Mouse (Mus musculus): ENCODE data around the gene Nkain2. TPM values are rescaled to one million over a fixed set of nuclear protein-coding genes. Genes with fewer than 3 reads are reported as not detected.

Nkain2 gene
- total and polyA plus RNA-seq, 2 experiments from 2014 or later: 12.8 to 33.4 TPM

GRCm38 (mm10) chr10:32696661-32697060 is 193.6 kb downstream of the Nkain2 start:
- Histone ChIP-seq H3K4me3 (ENCODE audit: low read length) (no peak overlapping the region), H3K27ac (no peak overlapping the region), H3K4me1 (ENCODE audit: insufficient read depth, low read length) (no peaks in the 10 kb centered on the region), H3K4me2 (ENCODE audit: low read depth, low read length) (no peak overlapping the region), H3K9ac (replicated peaks; ENCODE audit: low read length) (no peak overlapping the region), H3K36me3 (ENCODE audit: insufficient read depth, low read length) (no peaks in the 10 kb centered on the region), H3K9me3 (ENCODE audit: low read length) (no peaks in the 10 kb centered on the region), H3K27me3 (ENCODE audit: insufficient read depth, low read length) (no peaks in the 10 kb centered on the region)
- WGBS: 82% methylated on average over 2 of the region's 2 CpGs
- no peak for TF ChIP-seq CTCF (IDR thresholded peaks at IDR 0.05; ENCODE audit: low read depth)
- DNase-seq (ENCODE audit: low spot score) (no peak), ATAC-seq (no peak)

GRCm38 (mm10) chr10:32684548-32684947 is 205.7 kb downstream of the Nkain2 start:
- H3K27me3 ChIP-seq (ENCODE audit: insufficient read depth, low read length): no peaks in the 10 kb centered on the region
- H3K36me3 ChIP-seq (ENCODE audit: insufficient read depth, low read length): no peaks in the 10 kb centered on the region
- H3K4me3 ChIP-seq (ENCODE audit: low read length): no peak overlapping the region
- H3K27ac ChIP-seq: no peak overlapping the region
- no peaks in the 10 kb centered on the region for H3K4me1 ChIP-seq (ENCODE audit: insufficient read depth, low read length)
- H3K9ac ChIP-seq (replicated peaks; ENCODE audit: low read length): no peak overlapping the region
- no peaks in the 10 kb centered on the region for H3K9me3 ChIP-seq (ENCODE audit: low read length)
- ATAC-seq (no peak), DNase-seq (ENCODE audit: low spot score) (no peak)
- no peak overlapping the region for H3K4me2 ChIP-seq (ENCODE audit: low read depth, low read length)
- no peak for TF ChIP-seq CTCF (IDR thresholded peaks at IDR 0.05; ENCODE audit: low read depth)

- H3K27ac ChIP-seq: no peak overlapping the region
- H3K9ac ChIP-seq (replicated peaks; ENCODE audit: low read length): no peak overlapping the region
- H3K36me3 ChIP-seq (ENCODE audit: insufficient read depth, low read length): no peaks in the 10 kb centered on the region
- H3K4me2 ChIP-seq (ENCODE audit: low read depth, low read length): no peak overlapping the region
- H3K9me3 ChIP-seq (ENCODE audit: low read length): no peaks in the 10 kb centered on the region
- ATAC-seq (no peak), DNase-seq (ENCODE audit: low spot score) (no peak)
- no peak for TF ChIP-seq CTCF (IDR thresholded peaks at IDR 0.05; ENCODE audit: low read depth)
- no peaks in the 10 kb centered on the region for H3K4me1 ChIP-seq (ENCODE audit: insufficient read depth, low read length)
- no peak overlapping the region for H3K4me3 ChIP-seq (ENCODE audit: low read length)
- WGBS: 68% methylated on average over 3 of the region's 3 CpGs
- no peaks in the 10 kb centered on the region for H3K27me3 ChIP-seq (ENCODE audit: insufficient read depth, low read length)
Measured at GRCm38 (mm10) chr10:32640256-32640655, 250.0 kb downstream of the Nkain2 start.

GRCm38 (mm10) chr10:32639173-32639572 is 251.1 kb downstream of the Nkain2 start:
- no peaks in the 10 kb centered on the region for H3K9me3 ChIP-seq (ENCODE audit: low read length)
- no peak for DNase-seq (ENCODE audit: low spot score)

GRCm38 (mm10) chr10:32631043-32631442 is 259.2 kb downstream of the Nkain2 start:
- 87% methylated on average over 2 of the region's 2 CpGs for WGBS
- H3K4me3 ChIP-seq (ENCODE audit: low read length): no peak overlapping the region
- H3K27me3 ChIP-seq (ENCODE audit: insufficient read depth, low read length): no peaks in the 10 kb centered on the region
- no peaks in the 10 kb centered on the region for H3K9me3 ChIP-seq (ENCODE audit: low read length)
- no peak overlapping the region for H3K27ac ChIP-seq
- H3K4me2 ChIP-seq (ENCODE audit: low read depth, low read length): no peak overlapping the region
- no peaks in the 10 kb centered on the region for H3K4me1 ChIP-seq (ENCODE audit: insufficient read depth, low read length)
- no peak for DNase-seq (ENCODE audit: low spot score)
- no peaks in the 10 kb centered on the region for H3K36me3 ChIP-seq (ENCODE audit: insufficient read depth, low read length)
- no peak overlapping the region for H3K9ac ChIP-seq (replicated peaks; ENCODE audit: low read length)
- ATAC-seq: no peak
- no peak for TF ChIP-seq CTCF (IDR thresholded peaks at IDR 0.05; ENCODE audit: low read depth)

More at GRCm38 (mm10) chr10:32639173-32639572, 251.1 kb downstream of the Nkain2 start:
- Histone ChIP-seq H3K36me3 (ENCODE audit: insufficient read depth, low read length) (no peaks in the 10 kb centered on the region), H3K9ac (replicated peaks; ENCODE audit: low read length) (no peak overlapping the region), H3K4me1 (ENCODE audit: insufficient read depth, low read length) (no peaks in the 10 kb centered on the region), H3K27me3 (ENCODE audit: insufficient read depth, low read length) (no peaks in the 10 kb centered on the region), H3K4me3 (ENCODE audit: low read length) (no peak overlapping the region), H3K4me2 (ENCODE audit: low read depth, low read length) (no peak overlapping the region), H3K27ac (no peak overlapping the region)
- TF ChIP-seq CTCF (IDR thresholded peaks at IDR 0.05; ENCODE audit: low read depth): no peak
- ATAC-seq: no peak

- no peak overlapping the region for H3K4me2 ChIP-seq (ENCODE audit: low read depth, low read length)
- no peaks in the 10 kb centered on the region for H3K36me3 ChIP-seq (ENCODE audit: insufficient read depth, low read length)
- no peaks in the 10 kb centered on the region for H3K4me1 ChIP-seq (ENCODE audit: insufficient read depth, low read length)
- no peaks in the 10 kb centered on the region for H3K9me3 ChIP-seq (ENCODE audit: low read length)
- peak; percentile 10 for DNase-seq (ENCODE audit: low spot score)
- H3K9ac ChIP-seq (replicated peaks; ENCODE audit: low read length): no peak overlapping the region
- no peak for TF ChIP-seq CTCF (IDR thresholded peaks at IDR 0.05; ENCODE audit: low read depth)
- peak; percentile 43; the same call in 1 of the 2 replicates for ATAC-seq
- no peaks in the 10 kb centered on the region for H3K27me3 ChIP-seq (ENCODE audit: insufficient read depth, low read length)
- no peak overlapping the region for H3K27ac ChIP-seq
- no peak overlapping the region for H3K4me3 ChIP-seq (ENCODE audit: low read length)
Measured at GRCm38 (mm10) chr10:32604448-32604847, 285.8 kb downstream of the Nkain2 start.

- Histone ChIP-seq H3K27ac (no peak overlapping the region), H3K4me2 (ENCODE audit: low read depth, low read length) (no peak overlapping the region), H3K4me1 (ENCODE audit: insufficient read depth, low read length) (no peaks in the 10 kb centered on the region), H3K9ac (replicated peaks; ENCODE audit: low read length) (no peak overlapping the region), H3K36me3 (ENCODE audit: insufficient read depth, low read length) (no peaks in the 10 kb centered on the region), H3K27me3 (ENCODE audit: insufficient read depth, low read length) (no peaks in the 10 kb centered on the region), H3K9me3 (ENCODE audit: low read length) (no peaks in the 10 kb centered on the region), H3K4me3 (ENCODE audit: low read length) (no peak overlapping the region)
- WGBS: 72% methylated on average over 4 of the region's 4 CpGs
- DNase-seq (ENCODE audit: low spot score) (no peak), ATAC-seq (no peak)
- no peak for TF ChIP-seq CTCF (IDR thresholded peaks at IDR 0.05; ENCODE audit: low read depth)
Measured at GRCm38 (mm10) chr10:32602798-32603197, 287.5 kb downstream of the Nkain2 start.
